In genomic region chr14:21053586-21053985, GRCm38 (mm10) we compare ENCODE assay signal across 8 mouse cellular contexts. TPM values are rescaled to one million over a fixed set of nuclear protein-coding genes. Genes with fewer than 3 reads are reported as not detected.
DNase-seq lines count a peak whose midpoint lies in the region; ATAC-seq and TF ChIP-seq lines count a peak whose summit lies in the region.

No protein-coding gene starts in this region.

- H3K36me3 ChIP-seq in heart, embryonic 10.5 days, result 0 out of 2 replicates have a peak, but pooled peaks cover 9% of the 10 kb centered on the region
- H3K36me3 ChIP-seq in hindbrain, postnatal 0 days (ENCODE audit: insufficient read depth, low read length), result no peaks in the 10 kb centered on the region
- H3K36me3 ChIP-seq in liver, embryonic 16.5 days (ENCODE audit: control insufficient read depth, insufficient read depth), result no peaks in the 10 kb centered on the region

- no peak for TF ChIP-seq CTCF in hindbrain, postnatal 0 days (IDR thresholded peaks at IDR 0.05; ENCODE audit: low read depth)

- WGBS in heart, embryonic 10.5 days, result 46% methylated on average over 7 of the region's 7 CpGs
- 46% methylated on average over 7 of the region's 7 CpGs for WGBS in hindbrain, postnatal 0 days
- WGBS in liver, embryonic 16.5 days (ENCODE audit: insufficient replicate concordance), result 47% methylated on average over 7 of the region's 7 CpGs

- H3K4me2 ChIP-seq in hindbrain, postnatal 0 days (ENCODE audit: low read depth, low read length), result peak overlapping the region; percentile 71
- peak overlapping the region; percentile 85 for H3K4me2 ChIP-seq in liver, embryonic 16.5 days (ENCODE audit: low read depth, low read length)

- H3K9ac ChIP-seq in hindbrain, postnatal 0 days (replicated peaks; ENCODE audit: low read length), result no peak overlapping the region
- H3K9ac ChIP-seq in liver, embryonic 16.5 days (ENCODE audit: low read depth, low read length), result no peak overlapping the region; the same call in 1 of the 2 replicates

- H3K27me3 ChIP-seq in heart, embryonic 10.5 days (ENCODE audit: insufficient read depth, poor library complexity, severe bottlenecking), result no peaks in the 10 kb centered on the region
- H3K27me3 ChIP-seq in hindbrain, postnatal 0 days (ENCODE audit: insufficient read depth, low read length), result no peaks in the 10 kb centered on the region
- no peaks in the 10 kb centered on the region for H3K27me3 ChIP-seq in liver, embryonic 16.5 days (ENCODE audit: control insufficient read depth, insufficient read depth, low read depth, low read length)

- H3K9me3 ChIP-seq in heart, embryonic 10.5 days, result no peaks in the 10 kb centered on the region
- H3K9me3 ChIP-seq in hindbrain, postnatal 0 days (ENCODE audit: low read length), result no peaks in the 10 kb centered on the region
- H3K9me3 ChIP-seq in liver, embryonic 16.5 days (replicated peaks; ENCODE audit: control insufficient read depth, low read length), result peaks cover 6% of the 10 kb centered on the region

- H3K4me1 ChIP-seq in heart, embryonic 10.5 days, result peaks cover 20% of the 10 kb centered on the region
- H3K4me1 ChIP-seq in hindbrain, postnatal 0 days (ENCODE audit: insufficient read depth, low read length), result no peaks in the 10 kb centered on the region
- H3K4me1 ChIP-seq in liver, embryonic 16.5 days (ENCODE audit: control insufficient read depth, low read depth, low read length), result peaks cover 13% of the 10 kb centered on the region

- no peak for ATAC-seq in hindbrain, postnatal 0 days
- no peak for ATAC-seq in liver, embryonic 16.5 days (ENCODE audit: low read depth)
- ATAC-seq in frontal cortex, adult (ENCODE audit: low TSS enrichment), result no peak

- H3K4me3 ChIP-seq in heart, embryonic 10.5 days, result peak overlapping the region; percentile 90
- H3K4me3 ChIP-seq in hindbrain, postnatal 0 days (ENCODE audit: low read length), result no peak overlapping the region; the same call in 1 of the 2 replicates
- H3K4me3 ChIP-seq in liver, embryonic 16.5 days (ENCODE audit: low read depth, low read length), result peak overlapping the region; percentile 99

- intact Hi-C loops in heart, postnatal 25 days (cut with DNase I), result loop anchor here (2.0 kb wide), 1 partner anchor 21 kb away; no protein-coding TSS in a partner anchor

- H3K27ac ChIP-seq in heart, embryonic 10.5 days, result peak overlapping the region; percentile 97
- no peak overlapping the region for H3K27ac ChIP-seq in hindbrain, postnatal 0 days
- H3K27ac ChIP-seq in liver, embryonic 16.5 days (ENCODE audit: low read length), result peak overlapping the region; percentile 92; the same call in 1 of the 2 replicates

- DNase-seq in heart, embryonic 10.5 days (ENCODE audit: low spot score), result no peak
- DNase-seq in heart, postnatal 25 days (ENCODE audit: low spot score), result no peak
- peak; percentile 21 to 41 for DNase-seq in cerebellum, postnatal 10 days
- no peak for DNase-seq in hindbrain, postnatal 0 days (ENCODE audit: low spot score)
- DNase-seq in urinary bladder, adult 18-20 months (ENCODE audit: low spot score in 2 of 2), result no peak
- DNase-seq in testis, postnatal 14 days (ENCODE audit: low spot score), result no peak

RNA-seq across cellular contexts. Expression of gene Adk, which starts 1.2 kb away (rescaled TPM):
- 275 and 312 TPM in 2 replicates for polyA plus RNA-seq in heart, embryonic 10.5 days (2016; fragmentation: Nextera tagmentation; extraction: Ambion mirVana)
- 100 to 1,000 TPM; 236 to 274 TPM for total RNA-seq in heart, postnatal 25 days (2021)
- total RNA-seq in hindbrain, postnatal 0 days (2014; rRNA removed), result 21.4 and 27.4 TPM in 2 replicates
- polyA plus RNA-seq in hindbrain, postnatal 0 days (2015; fragmentation: Nextera tagmentation; extraction: Ambion mirVana), result 63.5 and 65.2 TPM in 2 replicates
- polyA plus RNA-seq in liver, embryonic 16.5 days (2015; fragmentation: Nextera tagmentation; extraction: Ambion mirVana), result 224 and 254 TPM in 2 replicates

RNA-seq across cellular contexts. Expression of gene Ap3m1, which starts 1.3 kb away (rescaled TPM):
- polyA plus RNA-seq in heart, embryonic 10.5 days (2016; fragmentation: Nextera tagmentation; extraction: Ambion mirVana), result 82.2 and 89.2 TPM in 2 replicates
- 10 to 100 TPM; 62.9 to 72.4 TPM for total RNA-seq in heart, postnatal 25 days (2021)
- total RNA-seq in hindbrain, postnatal 0 days (2014; rRNA removed), result 53.6 and 55.2 TPM in 2 replicates
- polyA plus RNA-seq in hindbrain, postnatal 0 days (2015; fragmentation: Nextera tagmentation; extraction: Ambion mirVana), result 56.7 and 58.2 TPM in 2 replicates
- polyA plus RNA-seq in liver, embryonic 16.5 days (2015; fragmentation: Nextera tagmentation; extraction: Ambion mirVana), result 31.6 and 33.4 TPM in 2 replicates

Comparison
In these comparisons a context has a peak if more than half of its experiments do, and no peak if none do; other contexts are left out.
1. DNase-seq: peak in cerebellum, postnatal 10 days (2 of 2); none in heart, embryonic 10.5 days (single experiment), heart, postnatal 25 days (single experiment), hindbrain, postnatal 0 days (single experiment), urinary bladder, adult 18-20 months (0 of 2) and testis, postnatal 14 days (single experiment).